Mouse (Mus musculus) kidney, postnatal 0 days (tissue): Measurements from ENCODE around the gene Eno3. TPM values are rescaled to one million over a fixed set of nuclear protein-coding genes. Genes with fewer than 3 reads are reported as not detected.

ENCODE experiments used
- ATAC-seq: fragments of 200-750 bp; cut with Nextera tagmentation; replicated peaks from 2 replicates; pipeline ENCODE4 v1.8.0; 2017; ENCODE audit warnings: low read depth, moderate number of reproducible peaks, moderate TSS enrichment, moderate library complexity; ENCODE audit not compliant: low FRiP score
- DNase-seq: peaks from one replicate; pipeline ENCODE4 v3.0.0-alpha.2; 2016; ENCODE audit warnings: low spot score
- H3K27ac ChIP-seq: fragments of 300-500 bp; sonication (generic); 2 replicates; pipeline ENCODE4 v1.5.1; 2014; ENCODE audit warnings: mild to moderate bottlenecking
- H3K27me3 ChIP-seq: fragments of 300-500 bp; sonication (generic); 2 replicates; pipeline ENCODE4 v1.6.1; 2014; ENCODE audit warnings: low read length, mixed read lengths; ENCODE audit not compliant: insufficient read depth
- H3K36me3 ChIP-seq: fragments of 300-500 bp; sonication (generic); 2 replicates; pipeline ENCODE4 v1.6.1; 2014; ENCODE audit warnings: low read length, mixed read lengths; ENCODE audit not compliant: insufficient read depth
- H3K4me1 ChIP-seq: fragments of 300-500 bp; sonication (generic); replicated peaks from 2 replicates; pipeline ENCODE4 v1.6.1; 2014; ENCODE audit warnings: antibody characterized with exemption, low read length, mixed read lengths; ENCODE audit not compliant: insufficient read depth
- H3K4me2 ChIP-seq: fragments of 300-500 bp; sonication (generic); 2 replicates; pipeline ENCODE4 v1.6.1; 2014; ENCODE audit warnings: mild to moderate bottlenecking, low read length, moderate library complexity, mixed read lengths
- H3K4me3 ChIP-seq: fragments of 300-500 bp; sonication (generic); replicated peaks from 2 replicates; pipeline ENCODE4 v1.5.1; 2014; ENCODE audit warnings: low read depth, low read length
- H3K9ac ChIP-seq: fragments of 300-500 bp; sonication (generic); 2 replicates; pipeline ENCODE4 v1.6.1; 2014; ENCODE audit warnings: low read depth, low read length
- H3K9me3 ChIP-seq: fragments of 300-500 bp; sonication (generic); replicated peaks from 2 replicates; pipeline ENCODE4 v1.6.1; 2016; ENCODE audit warnings: low read length, inconsistent platforms, mixed read lengths
- CTCF ChIP-seq: IDR thresholded peaks from 2 replicates; pipeline ENCODE4 v1.5.1; 2016; ENCODE audit warnings: antibody characterized with exemption, low read depth, mild to moderate bottlenecking, moderate library complexity
- WGBS: fragments of 180-500 bp; shearing (Covaris S2); extraction: QIAGEN DNeasy Blood & Tissue Kit; methylation state at CpG from one replicate; pipeline ENCODE4 v1.1.7; 2014; 5-methylcytosine and 5-hydroxymethylcytosine counted together
- polyA plus RNA-seq: library from polyadenylated mRNA; unstranded; fragments of >200 nt; fragmentation: Nextera tagmentation; extraction: Ambion mirVana; gene quantifications from 2 replicates; pipeline ENCODE4 v1.2.1, GENCODE M21; 2015

Gene Eno3
- polyA plus RNA-seq, 1 experiment from 2014 or later = 10.0 TPM

DNA sequence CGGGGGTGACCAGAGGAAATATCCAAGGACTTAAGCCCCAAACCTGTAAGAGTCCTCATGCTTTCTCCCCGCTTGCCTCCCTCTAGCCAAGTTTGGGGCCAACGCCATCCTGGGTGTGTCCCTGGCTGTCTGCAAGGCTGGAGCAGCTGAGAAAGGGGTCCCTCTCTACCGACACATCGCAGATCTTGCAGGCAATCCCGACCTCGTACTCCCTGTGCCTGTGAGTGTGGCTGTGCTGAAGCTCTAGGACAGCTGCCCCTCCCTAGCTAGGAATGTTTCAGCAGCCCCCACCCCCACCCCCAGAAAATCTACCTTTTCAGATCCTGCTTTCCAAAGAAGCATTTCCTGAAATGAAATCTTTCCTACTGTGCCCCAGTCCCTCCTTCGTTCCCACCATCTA is 1.9 kb downstream of the Eno3 start:
- Histone ChIP-seq H3K9me3 (no peaks in the 10 kb centered on the region), H3K9ac (no peak overlapping the region), H3K27ac (no peak overlapping the region), H3K4me3 (no peak overlapping the region), H3K27me3 (no peaks in the 10 kb centered on the region), H3K4me1 (peaks cover 17% of the 10 kb centered on the region), H3K36me3 (peaks cover 21% of the 10 kb centered on the region), H3K4me2 (no peak overlapping the region)
- no peak for TF ChIP-seq CTCF
- DNase-seq (no peak), ATAC-seq (no peak)
- 79% methylated on average over 8 of the region's 8 CpGs for whole genome bisulfite sequencing

DNA sequence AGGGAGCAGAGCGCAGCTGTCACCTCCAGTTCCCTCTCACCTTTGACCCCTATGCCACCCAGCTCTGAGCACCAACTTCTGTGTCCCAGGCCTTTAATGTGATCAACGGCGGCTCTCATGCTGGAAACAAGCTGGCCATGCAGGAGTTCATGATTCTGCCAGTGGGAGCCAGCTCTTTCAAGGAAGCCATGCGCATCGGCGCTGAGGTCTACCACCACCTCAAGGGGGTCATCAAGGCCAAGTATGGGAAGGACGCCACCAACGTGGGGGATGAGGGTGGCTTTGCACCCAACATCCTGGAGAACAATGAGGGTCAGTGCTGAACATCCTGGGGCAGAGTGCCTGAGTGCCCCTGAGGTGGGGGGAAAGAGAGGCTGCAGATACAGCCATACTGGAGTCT is 3.6 kb downstream of the Eno3 start:
- H3K27ac ChIP-seq = no peak overlapping the region
- no peaks in the 10 kb centered on the region for H3K27me3 ChIP-seq
- H3K9ac ChIP-seq = no peak overlapping the region
- H3K4me1 ChIP-seq = peaks cover 15% of the 10 kb centered on the region
- DNase-seq = no peak
- no peak overlapping the region for H3K4me2 ChIP-seq
- ATAC-seq = no peak
- H3K36me3 ChIP-seq = peaks cover 37% of the 10 kb centered on the region
- 81% methylated on average over 8 of the region's 8 CpGs for WGBS
- TF ChIP-seq CTCF = no peak
- H3K4me3 ChIP-seq = no peak overlapping the region
- H3K9me3 ChIP-seq = no peaks in the 10 kb centered on the region

DNA sequence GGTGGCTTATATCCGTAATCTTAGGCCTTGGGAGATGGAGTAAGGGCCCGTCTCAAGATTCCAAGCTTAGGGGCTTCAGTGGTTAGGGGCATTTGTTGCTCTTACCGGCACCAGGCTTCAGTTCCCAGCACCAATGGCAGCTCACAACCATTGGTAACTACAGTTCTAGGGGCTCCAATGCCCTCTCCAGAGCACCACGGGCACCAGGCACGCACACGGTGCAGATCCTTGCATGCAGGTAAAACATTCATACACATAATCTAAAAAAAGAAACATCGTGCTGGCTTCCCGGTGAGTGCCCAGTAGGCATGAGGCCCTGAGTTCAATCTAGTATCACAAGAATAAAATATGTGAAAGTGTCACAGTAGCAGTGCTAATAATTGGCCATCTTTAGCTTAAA is 6.1 kb downstream of the Eno3 start:
- Histone ChIP-seq H3K4me2 (no peak overlapping the region), H3K36me3 (peaks cover 37% of the 10 kb centered on the region), H3K4me3 (no peak overlapping the region), H3K27ac (no peak overlapping the region), H3K27me3 (no peaks in the 10 kb centered on the region), H3K9me3 (no peaks in the 10 kb centered on the region), H3K9ac (no peak overlapping the region), H3K4me1 (peaks cover 7% of the 10 kb centered on the region)
- no peak for TF ChIP-seq CTCF
- ATAC-seq = no peak
- DNase-seq = no peak
- 89% methylated on average over 8 of the region's 8 CpGs for WGBS

DNA sequence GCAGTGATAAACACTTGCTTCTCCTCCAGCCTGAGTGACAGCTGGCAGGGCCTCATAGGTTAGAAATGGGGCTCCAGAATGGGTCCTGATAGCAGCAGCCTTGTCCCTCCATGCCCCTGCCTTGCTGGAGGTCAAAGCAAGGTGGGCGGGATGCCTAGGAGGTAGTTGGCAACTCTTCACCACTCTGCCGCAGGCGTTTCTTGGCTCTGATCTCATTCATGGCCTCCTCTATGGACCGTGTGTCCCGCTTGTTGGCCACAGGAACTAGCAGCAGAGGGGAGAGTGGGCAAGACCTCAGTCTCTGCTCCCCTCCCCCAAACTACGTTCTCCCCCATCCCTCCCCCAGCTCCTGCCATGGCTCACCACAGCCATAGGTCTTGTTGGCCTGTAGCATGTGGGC is 7.0 kb downstream of the Eno3 start:
- Histone ChIP-seq H3K4me3 (no peak overlapping the region), H3K9me3 (no peaks in the 10 kb centered on the region), H3K27ac (no peak overlapping the region), H3K4me2 (no peak overlapping the region), H3K27me3 (no peaks in the 10 kb centered on the region), H3K4me1 (peaks cover 7% of the 10 kb centered on the region), H3K36me3 (peaks cover 37% of the 10 kb centered on the region), H3K9ac (no peak overlapping the region)
- TF ChIP-seq CTCF = no peak
- no peak for ATAC-seq
- no peak for DNase-seq
- 84% methylated on average over 6 of the region's 6 CpGs for WGBS

DNA sequence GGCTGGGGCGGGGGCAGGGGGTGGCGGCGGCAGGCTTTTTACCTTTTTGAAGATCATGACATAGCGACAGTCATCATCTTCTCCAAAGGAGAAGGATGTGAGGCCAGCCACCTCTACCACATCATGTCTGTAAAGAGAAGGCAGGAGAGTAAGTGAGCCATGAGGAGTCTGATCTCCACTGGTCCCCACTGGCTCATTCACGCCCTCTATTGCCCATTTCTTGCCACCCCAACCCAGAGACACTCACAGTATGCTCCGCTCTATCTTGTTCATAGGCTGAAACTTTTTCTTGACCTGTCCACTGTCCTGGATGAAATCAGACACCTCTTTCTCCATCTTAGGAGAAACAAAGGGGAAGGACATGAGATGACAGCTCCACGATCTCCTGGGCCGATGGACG is 7.7 kb downstream of the Eno3 start:
- no peak for TF ChIP-seq CTCF
- WGBS = 85% methylated on average over 9 of the region's 9 CpGs
- Histone ChIP-seq H3K36me3 (peaks cover 37% of the 10 kb centered on the region), H3K9me3 (no peaks in the 10 kb centered on the region), H3K4me1 (peaks cover 7% of the 10 kb centered on the region), H3K4me2 (no peak overlapping the region), H3K4me3 (no peak overlapping the region), H3K27ac (no peak overlapping the region), H3K9ac (no peak overlapping the region), H3K27me3 (no peaks in the 10 kb centered on the region)
- DNase-seq (no peak), ATAC-seq (no peak)

DNA sequence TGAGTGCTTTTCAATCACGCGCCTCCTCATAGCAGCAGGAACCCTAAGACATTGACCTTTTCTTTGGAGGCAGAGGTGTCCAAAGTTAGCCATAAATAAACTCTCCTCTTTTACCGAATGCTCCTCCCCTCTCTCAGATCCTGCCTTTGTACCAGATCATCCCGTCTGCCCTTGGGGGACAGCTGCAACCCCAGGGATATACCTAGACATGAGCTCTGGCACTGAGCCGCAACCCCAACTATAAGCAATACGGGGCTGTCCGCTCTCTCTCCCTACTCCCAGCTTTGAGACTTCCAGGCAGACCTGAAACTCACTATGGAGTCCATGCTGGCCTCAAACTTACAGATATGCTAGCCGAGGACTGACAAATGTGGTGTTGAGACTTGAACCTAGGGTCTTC is 9.7 kb downstream of the Eno3 start:
- Histone ChIP-seq H3K27ac (no peak overlapping the region), H3K27me3 (no peaks in the 10 kb centered on the region), H3K4me2 (no peak overlapping the region), H3K4me3 (no peak overlapping the region), H3K4me1 (peaks cover 7% of the 10 kb centered on the region), H3K9me3 (no peaks in the 10 kb centered on the region), H3K36me3 (peaks cover 40% of the 10 kb centered on the region), H3K9ac (no peak overlapping the region)
- no peak for TF ChIP-seq CTCF
- ATAC-seq = no peak
- 93% methylated on average over 8 of the region's 8 CpGs for WGBS
- no peak for DNase-seq

DNA sequence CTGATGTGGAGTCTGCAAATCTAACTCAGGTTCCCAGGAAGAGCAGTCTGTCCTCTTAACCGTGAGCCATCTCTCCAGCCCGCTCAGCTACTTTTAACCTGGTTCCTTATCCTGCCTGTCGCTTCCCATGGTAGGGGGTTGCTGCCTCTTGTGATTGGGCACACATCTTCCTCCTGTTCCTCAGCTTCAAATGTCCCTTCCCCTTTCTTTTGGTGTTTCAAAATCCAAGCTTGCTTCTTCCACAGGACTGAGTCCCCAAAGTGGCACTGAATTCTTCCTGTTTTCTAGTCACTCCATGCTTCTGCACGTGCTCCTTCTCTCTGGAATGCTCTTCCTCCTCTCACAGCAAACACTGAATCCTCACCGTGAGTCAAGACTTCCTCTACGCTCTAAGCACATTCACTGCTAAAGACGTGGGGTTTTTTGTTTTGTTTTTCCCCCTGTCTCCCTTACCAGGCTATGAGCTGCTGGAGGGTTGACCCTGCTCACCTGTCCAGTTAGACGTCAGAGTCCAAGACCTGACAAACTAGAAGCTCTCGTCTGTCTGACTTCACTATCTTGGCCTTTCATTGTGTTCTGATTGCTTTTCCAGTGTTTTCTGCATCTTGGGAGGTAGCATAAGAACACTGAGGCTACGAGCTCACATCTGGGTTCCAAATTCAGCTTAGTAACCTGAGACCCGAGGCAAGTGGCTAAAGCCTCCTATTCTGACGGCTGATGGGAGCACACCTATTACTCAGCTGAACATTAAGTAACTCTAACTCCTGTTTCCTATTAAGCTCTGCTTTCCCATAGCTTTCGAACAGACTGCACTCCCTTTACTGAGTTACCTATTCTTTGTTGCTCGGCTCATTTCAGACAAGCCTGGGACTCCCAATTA is 10.5 kb downstream of the Eno3 start:
- WGBS = 54% methylated on average over 14 of the region's 14 CpGs
- Histone ChIP-seq H3K4me3 (peak overlapping the region; percentile 63), H3K9ac (peak overlapping the region; percentile 60; the same call in 1 of the 2 replicates), H3K27me3 (no peaks in the 10 kb centered on the region), H3K4me1 (peaks cover 7% of the 10 kb centered on the region), H3K9me3 (no peaks in the 10 kb centered on the region), H3K4me2 (peak overlapping the region; percentile 96), H3K36me3 (peaks cover 33% of the 10 kb centered on the region), H3K27ac (peak overlapping the region; percentile 75)
- ATAC-seq (no peak), DNase-seq (no peak)
- no peak for TF ChIP-seq CTCF
